Mouse (Mus musculus) heart, embryonic 15.5 days (tissue): ENCODE results near the gene Slc17a9. TPM values are rescaled to one million over a fixed set of nuclear protein-coding genes. Genes with fewer than 3 reads are reported as not detected.

Experiments used
- ATAC-seq: fragments of 200-750 bp; cut with Nextera tagmentation; replicated peaks from 2 replicates; pipeline ENCODE4 v1.8.0; 2017; ENCODE audit warnings: low read depth, moderate TSS enrichment; ENCODE audit not compliant: insufficient number of reproducible peaks, insufficient read depth, low FRiP score
- H3K27ac ChIP-seq: fragments of 300-500 bp; sonication (generic); 2 replicates; pipeline ENCODE4 v1.5.1; 2015; ENCODE audit warnings: mild to moderate bottlenecking, inconsistent platforms
- H3K27me3 ChIP-seq: fragments of 300-500 bp; sonication (generic); 2 replicates; pipeline ENCODE4 v1.6.1; 2015; ENCODE audit warnings: inconsistent platforms
- H3K36me3 ChIP-seq: fragments of 300-500 bp; sonication (generic); 2 replicates; pipeline ENCODE4 v1.6.1; 2015; ENCODE audit warnings: mild to moderate bottlenecking, inconsistent platforms
- H3K4me1 ChIP-seq: fragments of 300-500 bp; sonication (generic); replicated peaks from 2 replicates; pipeline ENCODE4 v1.6.1; 2015; ENCODE audit warnings: inconsistent platforms
- H3K4me2 ChIP-seq: fragments of 300-500 bp; sonication (generic); 2 replicates; pipeline ENCODE4 v1.6.1; 2015; ENCODE audit warnings: inconsistent platforms, mild to moderate bottlenecking, moderate library complexity
- H3K4me3 ChIP-seq: fragments of 300-500 bp; sonication (generic); 2 replicates; pipeline ENCODE4 v1.5.1; 2015; ENCODE audit warnings: mild to moderate bottlenecking, inconsistent platforms
- H3K9ac ChIP-seq: fragments of 300-500 bp; sonication (generic); 2 replicates; pipeline ENCODE4 v1.6.1; 2015; ENCODE audit warnings: mild to moderate bottlenecking, inconsistent platforms
- H3K9me3 ChIP-seq: fragments of 300-500 bp; sonication (generic); replicated peaks from 2 replicates; pipeline ENCODE4 v1.6.1; 2016; ENCODE audit warnings: inconsistent platforms
- WGBS: fragments of 180-500 bp; shearing (Covaris S2); methylation state at CpG from one replicate; pipeline ENCODE4 v1.1.7; 2015; ENCODE audit warnings: mixed read lengths; 5-methylcytosine and 5-hydroxymethylcytosine counted together
- polyA plus RNA-seq: library from polyadenylated mRNA; unstranded; fragments of >200 nt; fragmentation: Nextera tagmentation; extraction: Ambion mirVana; gene quantifications from 2 replicates; pipeline ENCODE4 v1.2.1, GENCODE M21; 2015

The Slc17a9 gene
- polyA plus RNA-seq, 1 experiment from 2014 or later, result 0.48 TPM

DNA sequence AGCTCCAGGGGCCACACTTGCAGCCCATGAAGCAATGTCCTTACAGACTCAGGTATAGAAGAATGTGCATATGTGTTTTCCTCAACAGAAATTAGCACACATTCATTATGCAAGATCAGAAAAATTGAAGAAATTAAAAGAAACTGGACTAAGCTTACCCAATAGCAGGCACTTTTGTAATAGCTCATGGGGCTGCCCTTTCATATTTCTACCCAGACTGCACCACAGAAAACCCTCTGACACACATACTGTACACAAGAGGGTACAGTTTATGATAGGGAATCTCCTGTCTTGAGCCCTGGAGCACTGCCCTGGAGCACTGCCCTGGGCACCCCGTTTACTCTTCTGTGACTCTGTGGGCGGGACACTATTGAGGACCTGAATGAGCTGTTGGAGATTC is 12.9 kb downstream of the Slc17a9 start:
- no peak for ATAC-seq
- 83% methylated on average over 2 of the region's 2 CpGs for WGBS
- no peaks in the 10 kb centered on the region; the same call in 1 of the 2 replicates for H3K4me1 ChIP-seq
- no peaks in the 10 kb centered on the region for H3K36me3 ChIP-seq
- no peak overlapping the region for H3K9ac ChIP-seq
- H3K4me2 ChIP-seq, result no peak overlapping the region
- H3K4me3 ChIP-seq, result no peak overlapping the region
- peaks cover 8% of the 10 kb centered on the region; the same call in 1 of the 2 replicates for H3K27me3 ChIP-seq
- H3K9me3 ChIP-seq, result no peaks in the 10 kb centered on the region
- no peak overlapping the region for H3K27ac ChIP-seq

DNA sequence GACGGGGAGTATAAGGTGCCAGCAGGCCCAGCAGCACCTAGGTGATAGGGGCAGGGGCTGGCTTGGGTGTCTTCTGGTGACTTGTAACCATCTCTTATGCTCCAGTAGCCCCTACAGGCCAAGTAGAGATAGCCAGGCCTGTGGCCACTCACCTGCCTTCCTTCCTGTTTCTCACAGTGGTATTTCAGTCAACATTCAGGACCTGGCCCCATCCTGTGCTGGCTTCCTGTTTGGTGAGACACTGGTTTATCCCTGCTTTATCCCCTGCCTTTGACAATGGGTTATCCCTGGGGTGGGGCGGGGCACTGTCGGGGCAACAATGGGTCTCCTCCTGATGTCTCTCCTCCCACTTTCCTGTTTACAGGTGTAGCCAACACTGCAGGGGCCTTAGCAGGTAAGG is 15.3 kb downstream of the Slc17a9 start:
- H3K36me3 ChIP-seq, result no peaks in the 10 kb centered on the region
- no peak for ATAC-seq
- H3K4me2 ChIP-seq, result no peak overlapping the region
- H3K9me3 ChIP-seq, result no peaks in the 10 kb centered on the region
- peaks cover 8% of the 10 kb centered on the region; the same call in 1 of the 2 replicates for H3K27me3 ChIP-seq
- H3K4me3 ChIP-seq, result no peak overlapping the region
- no peaks in the 10 kb centered on the region; the same call in 1 of the 2 replicates for H3K4me1 ChIP-seq
- no peak overlapping the region for H3K9ac ChIP-seq
- no peak overlapping the region for H3K27ac ChIP-seq
- WGBS, result 30% methylated on average over 3 of the region's 3 CpGs

DNA sequence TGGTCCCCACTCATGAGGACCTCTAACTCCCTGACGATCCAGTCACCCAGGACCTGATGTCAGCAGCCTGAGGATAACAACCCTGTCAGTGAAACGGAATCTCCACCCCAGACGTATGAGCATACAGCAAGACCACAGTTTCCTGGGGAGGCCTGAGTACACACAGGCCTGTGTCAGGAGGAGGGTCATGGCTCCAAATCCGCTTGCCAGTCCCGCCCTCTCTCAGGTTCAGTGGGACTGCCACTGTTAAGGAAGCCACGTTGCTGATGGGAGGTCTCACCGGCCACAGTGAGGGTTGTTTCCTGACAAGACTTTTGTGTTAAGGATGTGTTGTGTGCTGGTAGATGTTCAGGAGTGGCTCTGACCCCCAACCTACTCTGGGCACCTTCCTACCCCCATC is 16.4 kb downstream of the Slc17a9 start:
- Histone ChIP-seq H3K4me3 (no peak overlapping the region), H3K9ac (no peak overlapping the region), H3K4me1 (no peaks in the 10 kb centered on the region; the same call in 1 of the 2 replicates), H3K27ac (no peak overlapping the region), H3K9me3 (no peaks in the 10 kb centered on the region), H3K4me2 (no peak overlapping the region), H3K36me3 (no peaks in the 10 kb centered on the region), H3K27me3 (peaks cover 8% of the 10 kb centered on the region; the same call in 1 of the 2 replicates)
- WGBS, result 57% methylated on average over 7 of the region's 7 CpGs
- no peak for ATAC-seq

DNA sequence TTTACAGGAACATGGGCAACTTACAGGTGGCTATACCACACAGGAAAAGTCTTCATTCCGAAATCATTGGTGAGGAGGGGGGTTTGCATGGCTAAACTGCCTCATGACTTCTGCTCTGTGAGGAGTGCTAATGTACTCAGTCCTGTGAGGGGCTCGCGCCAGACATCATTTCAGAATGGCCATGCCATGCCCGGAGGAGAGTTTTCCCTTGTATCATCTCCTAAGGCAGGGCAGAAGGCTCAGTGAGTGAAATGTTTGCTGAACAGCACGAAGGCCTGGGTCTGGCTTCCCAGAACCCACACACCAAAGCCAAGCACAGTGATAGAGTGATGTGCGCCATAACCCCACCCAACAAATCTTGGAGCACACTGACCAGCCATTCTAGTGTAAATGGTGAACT is 17.8 kb downstream of the Slc17a9 start:
- no peak overlapping the region for H3K4me2 ChIP-seq
- WGBS, result 77% methylated on average over 6 of the region's 6 CpGs
- no peaks in the 10 kb centered on the region; the same call in 1 of the 2 replicates for H3K4me1 ChIP-seq
- no peak overlapping the region for H3K27ac ChIP-seq
- peaks cover 13% of the 10 kb centered on the region; the same call in 1 of the 2 replicates for H3K27me3 ChIP-seq
- H3K36me3 ChIP-seq, result no peaks in the 10 kb centered on the region
- H3K9ac ChIP-seq, result no peak overlapping the region
- H3K4me3 ChIP-seq, result no peak overlapping the region
- ATAC-seq, result no peak
- no peaks in the 10 kb centered on the region for H3K9me3 ChIP-seq

DNA sequence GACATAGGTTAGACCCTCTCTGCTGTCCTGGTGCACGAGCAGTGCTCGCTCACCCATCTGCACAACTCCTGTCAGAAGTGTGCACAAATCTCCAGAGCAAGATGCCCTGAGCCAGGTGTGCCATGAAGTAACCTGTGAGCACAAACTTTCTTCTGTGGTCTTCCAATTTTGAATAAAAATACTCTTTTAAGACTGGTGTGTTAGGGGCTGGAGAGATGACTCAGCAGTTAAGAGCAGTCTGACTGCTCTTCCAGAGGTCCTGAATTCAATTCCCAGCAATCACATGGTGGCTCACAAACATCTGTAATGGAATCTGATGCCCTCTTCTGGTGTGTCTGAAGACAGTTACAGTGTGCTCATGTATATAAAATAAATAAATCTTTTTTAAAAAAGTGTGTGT is 18.3 kb downstream of the Slc17a9 start:
- Histone ChIP-seq H3K36me3 (no peaks in the 10 kb centered on the region), H3K4me2 (no peak overlapping the region), H3K9me3 (no peaks in the 10 kb centered on the region), H3K4me1 (no peaks in the 10 kb centered on the region; the same call in 1 of the 2 replicates), H3K27me3 (peaks cover 13% of the 10 kb centered on the region; the same call in 1 of the 2 replicates), H3K4me3 (no peak overlapping the region), H3K9ac (no peak overlapping the region), H3K27ac (no peak overlapping the region)
- 83% methylated on average over 2 of the region's 2 CpGs for WGBS
- no peak for ATAC-seq

DNA sequence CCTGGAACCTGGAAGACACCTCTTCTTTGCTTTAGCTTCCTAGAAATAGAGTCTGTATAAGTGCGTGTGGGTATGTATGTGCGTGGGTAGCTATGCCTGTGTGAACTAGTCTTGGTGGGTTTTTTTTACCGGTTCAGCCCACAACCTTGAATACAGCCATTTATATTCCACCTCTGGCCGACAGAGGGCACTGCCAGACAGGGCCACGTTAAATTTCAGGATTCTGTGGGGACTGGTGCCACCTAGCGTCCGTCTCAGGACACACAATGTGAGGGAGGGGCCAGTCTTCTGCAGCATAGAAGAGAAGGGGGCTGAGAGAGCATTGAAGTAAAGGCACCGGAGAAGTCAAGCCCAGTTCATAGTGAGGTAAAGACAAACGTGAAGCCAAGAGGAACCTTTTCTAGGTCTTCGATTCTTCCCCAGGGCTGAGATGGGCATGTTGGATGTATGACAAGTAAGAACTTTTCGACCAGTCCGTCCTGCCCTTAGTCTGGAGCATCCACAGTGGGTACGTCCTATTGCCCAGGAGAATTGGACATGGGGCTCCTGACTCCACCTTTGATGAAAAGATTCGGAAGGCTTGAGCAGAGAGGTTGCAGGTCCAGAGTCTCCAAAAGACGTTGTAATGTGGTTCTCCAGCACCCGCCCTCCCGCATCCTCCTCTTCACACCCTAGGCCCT is 20.3 kb downstream of the Slc17a9 start:
- Histone ChIP-seq H3K4me2 (no peak overlapping the region), H3K36me3 (no peaks in the 10 kb centered on the region), H3K9me3 (no peaks in the 10 kb centered on the region), H3K9ac (no peak overlapping the region), H3K4me3 (no peak overlapping the region), H3K27me3 (peaks cover 14% of the 10 kb centered on the region), H3K27ac (no peak overlapping the region), H3K4me1 (no peaks in the 10 kb centered on the region)
- 34% methylated on average over 17 of the region's 17 CpGs for WGBS
- peak; percentile 27 for ATAC-seq

DNA sequence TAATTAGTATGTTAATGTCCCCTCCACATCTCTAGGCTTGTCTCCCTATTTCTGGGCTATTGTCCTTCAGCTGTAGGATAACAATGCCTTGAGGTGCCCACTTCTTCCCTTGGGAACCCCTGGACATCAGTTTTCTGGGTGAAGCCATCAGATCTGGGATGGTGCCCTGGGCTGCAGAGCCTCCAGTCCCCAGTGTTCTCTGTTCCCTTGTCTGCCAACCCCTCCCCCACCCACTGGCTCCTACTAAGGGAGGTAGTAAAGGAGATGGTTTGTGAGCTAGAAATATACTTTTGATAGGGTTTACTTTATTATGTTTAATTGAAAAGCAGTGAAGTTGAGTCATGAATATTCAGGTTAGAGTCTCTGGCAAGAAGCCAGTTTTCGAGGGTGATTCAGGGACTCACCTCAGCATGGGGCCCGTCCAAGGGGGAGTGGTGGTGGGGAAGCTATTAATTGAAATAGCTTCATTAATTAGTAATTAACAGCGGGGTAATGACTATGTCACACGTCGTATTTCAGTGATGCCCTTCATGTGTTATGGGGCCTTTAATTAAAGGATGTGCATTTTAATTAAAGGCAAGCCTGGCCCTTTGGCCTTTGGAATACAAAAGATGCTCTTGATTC is 21.6 kb downstream of the Slc17a9 start:
- no peaks in the 10 kb centered on the region for H3K4me1 ChIP-seq

DNA sequence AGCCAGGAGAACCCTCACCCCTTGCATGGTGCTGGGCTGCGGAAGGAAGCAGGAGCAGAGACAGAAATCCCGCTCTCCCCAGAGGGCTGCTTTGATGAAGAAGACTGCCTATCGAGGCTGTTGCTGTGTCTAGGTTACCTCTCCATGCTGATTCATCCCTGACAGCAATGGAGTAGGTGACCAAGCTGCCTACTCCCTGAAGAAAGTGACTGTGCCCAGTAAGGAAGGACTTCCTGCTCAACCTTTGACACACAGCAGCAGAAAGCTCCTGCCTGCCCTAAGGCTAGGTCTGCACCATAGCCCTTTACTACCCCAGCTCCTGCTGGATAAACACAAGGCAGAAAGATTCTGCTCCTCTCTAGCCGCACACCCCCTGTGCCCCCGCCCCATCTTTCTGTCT is 23.8 kb downstream of the Slc17a9 start:
- Histone ChIP-seq H3K9me3 (no peaks in the 10 kb centered on the region), H3K9ac (no peak overlapping the region), H3K4me2 (no peak overlapping the region), H3K36me3 (no peaks in the 10 kb centered on the region), H3K27ac (no peak overlapping the region), H3K4me1 (no peaks in the 10 kb centered on the region), H3K4me3 (no peak overlapping the region), H3K27me3 (peaks cover 17% of the 10 kb centered on the region)
- ATAC-seq, result no peak
- 47% methylated on average over 5 of the region's 5 CpGs for WGBS

More for the DNA sequence above, 21.6 kb downstream of the Slc17a9 start:
- H3K4me2 ChIP-seq, result no peak overlapping the region
- H3K27me3 ChIP-seq, result peaks cover 13% of the 10 kb centered on the region
- H3K9me3 ChIP-seq, result no peaks in the 10 kb centered on the region
- H3K27ac ChIP-seq, result no peak overlapping the region
- ATAC-seq, result no peak
- H3K36me3 ChIP-seq, result no peaks in the 10 kb centered on the region
- no peak overlapping the region for H3K4me3 ChIP-seq
- H3K9ac ChIP-seq, result no peak overlapping the region
- WGBS, result 42% methylated on average over 5 of the region's 5 CpGs

DNA sequence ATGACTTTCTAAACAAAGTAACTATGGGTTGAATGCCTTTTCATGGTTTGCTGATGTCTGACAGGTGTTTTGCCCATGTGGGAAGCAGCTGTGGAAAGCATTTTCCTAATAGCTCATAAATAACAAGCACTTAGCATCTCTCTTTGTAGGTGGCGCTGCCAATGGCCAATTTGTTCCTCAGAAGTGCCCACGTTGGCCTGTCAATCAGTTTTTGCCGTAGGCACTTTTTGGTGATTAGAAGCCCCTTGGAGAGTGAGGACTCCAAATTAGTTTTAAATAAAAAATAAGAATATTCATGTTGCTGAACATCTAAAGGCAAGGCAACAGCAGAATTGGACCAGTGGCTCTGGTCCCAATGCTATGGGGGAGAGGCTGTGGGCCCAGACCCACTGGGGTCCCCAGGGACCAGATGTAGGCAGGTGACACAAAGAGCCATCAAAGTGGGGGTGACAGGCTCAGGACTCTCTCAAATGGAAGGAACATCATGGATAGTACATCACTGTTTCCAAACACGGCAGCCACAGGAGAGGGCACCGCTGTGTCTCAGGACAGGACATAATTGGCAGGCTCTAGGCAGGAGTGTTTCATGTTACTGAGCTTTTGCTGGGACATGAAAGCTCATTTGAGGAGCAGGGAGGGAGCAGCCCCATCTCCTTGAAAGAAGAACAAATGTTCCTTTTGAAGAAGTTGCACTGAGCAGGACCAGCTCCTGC is 30.1 kb downstream of the Slc17a9 start:
- Histone ChIP-seq H3K27ac (no peak overlapping the region), H3K9me3 (no peaks in the 10 kb centered on the region), H3K27me3 (peaks cover 25% of the 10 kb centered on the region), H3K9ac (no peak overlapping the region), H3K4me2 (no peak overlapping the region), H3K4me3 (no peak overlapping the region), H3K4me1 (no peaks in the 10 kb centered on the region), H3K36me3 (no peaks in the 10 kb centered on the region)
- no peak for ATAC-seq
- 67% methylated on average over 5 of the region's 5 CpGs for WGBS

DNA sequence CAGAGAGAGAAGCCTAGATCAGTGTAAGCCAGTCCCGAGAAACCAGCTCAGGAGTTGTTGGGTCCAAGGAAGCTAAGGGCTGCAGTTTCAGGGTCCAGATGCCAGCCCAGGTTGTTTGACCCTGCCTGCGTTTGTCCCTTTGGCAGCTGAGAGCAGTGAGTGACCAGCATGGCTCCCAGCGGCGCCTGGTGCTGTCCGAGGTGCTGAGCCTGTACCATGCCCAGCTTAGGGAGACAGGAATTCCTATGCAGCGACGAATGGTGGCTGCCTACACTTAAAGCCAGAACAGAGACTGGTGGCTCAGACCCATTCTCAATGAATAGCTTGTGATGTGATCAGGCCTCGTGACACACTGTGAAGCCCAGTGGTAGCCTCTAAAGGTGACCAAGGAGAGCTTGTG is 30.8 kb downstream of the Slc17a9 start:
- H3K4me1 ChIP-seq, result no peaks in the 10 kb centered on the region
- peak; percentile 47; the same call in 1 of the 2 replicates for ATAC-seq
- H3K9me3 ChIP-seq, result no peaks in the 10 kb centered on the region
- H3K27ac ChIP-seq, result no peak overlapping the region
- no peak overlapping the region for H3K4me2 ChIP-seq
- peaks cover 30% of the 10 kb centered on the region for H3K27me3 ChIP-seq
- WGBS, result 2% methylated on average over 8 of the region's 8 CpGs
- no peaks in the 10 kb centered on the region for H3K36me3 ChIP-seq
- H3K4me3 ChIP-seq, result no peak overlapping the region
- no peak overlapping the region for H3K9ac ChIP-seq

DNA sequence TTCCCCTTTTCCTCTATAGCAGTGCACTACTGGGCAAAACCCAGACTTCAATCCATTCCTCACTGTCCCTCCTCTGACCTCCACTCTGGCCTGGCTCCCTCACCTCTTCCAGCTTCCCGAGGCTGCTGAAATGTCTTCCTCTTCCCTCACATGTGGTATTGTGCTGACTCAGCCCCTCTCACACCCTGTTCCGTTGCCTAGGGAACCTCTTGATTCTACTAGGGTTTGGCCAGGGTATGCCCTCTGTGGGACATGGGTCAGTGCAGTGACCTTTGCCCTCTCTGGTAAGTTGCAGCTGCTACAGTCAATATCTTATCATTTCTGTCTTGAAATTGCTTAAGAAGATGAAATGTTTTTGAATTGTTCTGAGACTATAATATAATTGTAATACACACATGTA is 31.7 kb downstream of the Slc17a9 start:
- no peaks in the 10 kb centered on the region for H3K4me1 ChIP-seq
- WGBS, result 35% methylated on average over 2 of the region's 2 CpGs
- H3K36me3 ChIP-seq, result no peaks in the 10 kb centered on the region
- no peak overlapping the region for H3K27ac ChIP-seq
- no peak overlapping the region for H3K9ac ChIP-seq
- H3K27me3 ChIP-seq, result peaks cover 38% of the 10 kb centered on the region
- no peak overlapping the region for H3K4me2 ChIP-seq
- no peak overlapping the region for H3K4me3 ChIP-seq
- ATAC-seq, result no peak
- H3K9me3 ChIP-seq, result no peaks in the 10 kb centered on the region
